Mouse (Mus musculus): Measurements from ENCODE around the gene Nme9. TPM values are rescaled to one million over a fixed set of nuclear protein-coding genes. Genes with fewer than 3 reads are reported as not detected.

Gene Nme9
- total and polyA plus RNA-seq, 2 experiments from 2014 or later = 0.18 TPM; not detected in 1

- H3K4me1 ChIP-seq (ENCODE audit: control insufficient read depth, insufficient read depth) = peaks cover 18% of the 10 kb centered on the region
- no peaks in the 10 kb centered on the region for H3K27me3 ChIP-seq (ENCODE audit: control insufficient read depth, insufficient read depth, low read length)
- H3K27ac ChIP-seq (ENCODE audit: low read depth) = no peak overlapping the region
- TF ChIP-seq EP300 (IDR thresholded peaks at IDR 0.05; ENCODE audit: low read depth) = no peak
- no peak for TF ChIP-seq CTCF (IDR thresholded peaks at IDR 0.05; ENCODE audit: low read depth)
- no peak overlapping the region for H3K4me2 ChIP-seq (ENCODE audit: low read depth, low read length)
- H3K9me3 ChIP-seq (replicated peaks; ENCODE audit: control insufficient read depth, low read length) = no peaks in the 10 kb centered on the region
- no peak for ATAC-seq (ENCODE audit: insufficient read depth, low read depth)
- DNase-seq (ENCODE audit: low spot score) = no peak
- H3K36me3 ChIP-seq (replicated peaks; ENCODE audit: control insufficient read depth, insufficient read depth, low read length) = no peaks in the 10 kb centered on the region
- 79% methylated on average over 5 of the region's 5 CpGs for whole genome bisulfite sequencing
- no peak overlapping the region for H3K4me3 ChIP-seq (ENCODE audit: low read depth, low read length)
- H3K9ac ChIP-seq (replicated peaks; ENCODE audit: low read depth, low read length) = no peak overlapping the region
These were observed 32.9 kb upstream of the Nme9 start for GRCm38 (mm10) chr9:99418377-99418776.

- DNase-seq (ENCODE audit: low spot score) (no peak), ATAC-seq (ENCODE audit: insufficient read depth, low read depth) (no peak)
- WGBS = 74% methylated on average over 8 of the region's 8 CpGs
- peaks cover 13% of the 10 kb centered on the region for H3K4me1 ChIP-seq (ENCODE audit: control insufficient read depth, insufficient read depth)
- no peak overlapping the region for H3K9ac ChIP-seq (replicated peaks; ENCODE audit: low read depth, low read length)
- H3K27me3 ChIP-seq (ENCODE audit: control insufficient read depth, insufficient read depth, low read length) = no peaks in the 10 kb centered on the region
- TF ChIP-seq EP300 (IDR thresholded peaks at IDR 0.05; ENCODE audit: low read depth) (no peak), CTCF (IDR thresholded peaks at IDR 0.05; ENCODE audit: low read depth) (no peak)
- H3K36me3 ChIP-seq (replicated peaks; ENCODE audit: control insufficient read depth, insufficient read depth, low read length) = no peaks in the 10 kb centered on the region
- H3K9me3 ChIP-seq (replicated peaks; ENCODE audit: control insufficient read depth, low read length) = no peaks in the 10 kb centered on the region
- H3K27ac ChIP-seq (ENCODE audit: low read depth) = no peak overlapping the region
- H3K4me2 ChIP-seq (ENCODE audit: low read depth, low read length) = no peak overlapping the region
- no peak overlapping the region for H3K4me3 ChIP-seq (ENCODE audit: low read depth, low read length)
These were observed 31.1 kb upstream of the Nme9 start for GRCm38 (mm10) chr9:99419951-99420701.

GRCm38 (mm10) chr9:99421914-99422313 lies 29.4 kb upstream of the Nme9 start:
- 58% methylated on average over 3 of the region's 3 CpGs for WGBS
- TF ChIP-seq EP300 (IDR thresholded peaks at IDR 0.05; ENCODE audit: low read depth) (no peak), CTCF (IDR thresholded peaks at IDR 0.05; ENCODE audit: low read depth) (no peak)

GRCm38 (mm10) chr9:99423692-99424573 lies 27.3 kb upstream of the Nme9 start:
- TF ChIP-seq EP300 (IDR thresholded peaks at IDR 0.05; ENCODE audit: low read depth) (no peak), CTCF (IDR thresholded peaks at IDR 0.05; ENCODE audit: low read depth) (no peak)
- Histone ChIP-seq H3K4me3 (ENCODE audit: low read depth, low read length) (no peak overlapping the region), H3K4me1 (ENCODE audit: control insufficient read depth, insufficient read depth) (no peaks in the 10 kb centered on the region; the same call in 1 of the 2 replicates), H3K4me2 (ENCODE audit: low read depth, low read length) (no peak overlapping the region), H3K9me3 (replicated peaks; ENCODE audit: control insufficient read depth, low read length) (no peaks in the 10 kb centered on the region), H3K36me3 (replicated peaks; ENCODE audit: control insufficient read depth, insufficient read depth, low read length) (no peaks in the 10 kb centered on the region), H3K9ac (replicated peaks; ENCODE audit: low read depth, low read length) (no peak overlapping the region), H3K27ac (ENCODE audit: low read depth) (no peak overlapping the region), H3K27me3 (ENCODE audit: control insufficient read depth, insufficient read depth, low read length) (no peaks in the 10 kb centered on the region)
- ATAC-seq (ENCODE audit: insufficient read depth, low read depth) (no peak), DNase-seq (ENCODE audit: low spot score) (no peak)
- 73% methylated on average over 9 of the region's 9 CpGs for WGBS

More at GRCm38 (mm10) chr9:99421914-99422313, 29.4 kb upstream of the Nme9 start:
- Histone ChIP-seq H3K9ac (replicated peaks; ENCODE audit: low read depth, low read length) (no peak overlapping the region), H3K4me1 (ENCODE audit: control insufficient read depth, insufficient read depth) (peaks cover 8% of the 10 kb centered on the region), H3K27ac (ENCODE audit: low read depth) (no peak overlapping the region), H3K9me3 (replicated peaks; ENCODE audit: control insufficient read depth, low read length) (no peaks in the 10 kb centered on the region), H3K4me2 (ENCODE audit: low read depth, low read length) (no peak overlapping the region), H3K4me3 (ENCODE audit: low read depth, low read length) (no peak overlapping the region), H3K36me3 (replicated peaks; ENCODE audit: control insufficient read depth, insufficient read depth, low read length) (no peaks in the 10 kb centered on the region), H3K27me3 (ENCODE audit: control insufficient read depth, insufficient read depth, low read length) (no peaks in the 10 kb centered on the region)
- DNase-seq (ENCODE audit: low spot score) = no peak
- ATAC-seq (ENCODE audit: insufficient read depth, low read depth) = no peak

- Histone ChIP-seq H3K9me3 (replicated peaks; ENCODE audit: control insufficient read depth, low read length) (no peaks in the 10 kb centered on the region), H3K36me3 (replicated peaks; ENCODE audit: control insufficient read depth, insufficient read depth, low read length) (no peaks in the 10 kb centered on the region), H3K4me1 (ENCODE audit: control insufficient read depth, insufficient read depth) (no peaks in the 10 kb centered on the region; the same call in 1 of the 2 replicates), H3K4me3 (ENCODE audit: low read depth, low read length) (no peak overlapping the region), H3K27me3 (ENCODE audit: control insufficient read depth, insufficient read depth, low read length) (no peaks in the 10 kb centered on the region), H3K9ac (replicated peaks; ENCODE audit: low read depth, low read length) (no peak overlapping the region), H3K27ac (ENCODE audit: low read depth) (no peak overlapping the region), H3K4me2 (ENCODE audit: low read depth, low read length) (no peak overlapping the region)
- WGBS = 72% methylated on average over 4 of the region's 4 CpGs
- no peak for ATAC-seq (ENCODE audit: insufficient read depth, low read depth)
- TF ChIP-seq EP300 (IDR thresholded peaks at IDR 0.05; ENCODE audit: low read depth) = no peak
- no peak for TF ChIP-seq CTCF (IDR thresholded peaks at IDR 0.05; ENCODE audit: low read depth)
- DNase-seq (ENCODE audit: low spot score) = no peak
These were observed 26.8 kb upstream of the Nme9 start for GRCm38 (mm10) chr9:99424574-99424863.

Measured in heart, postnatal 0 days (tissue).